8 mouse cellular contexts compared by ENCODE assay signal in the genomic region with DNA sequence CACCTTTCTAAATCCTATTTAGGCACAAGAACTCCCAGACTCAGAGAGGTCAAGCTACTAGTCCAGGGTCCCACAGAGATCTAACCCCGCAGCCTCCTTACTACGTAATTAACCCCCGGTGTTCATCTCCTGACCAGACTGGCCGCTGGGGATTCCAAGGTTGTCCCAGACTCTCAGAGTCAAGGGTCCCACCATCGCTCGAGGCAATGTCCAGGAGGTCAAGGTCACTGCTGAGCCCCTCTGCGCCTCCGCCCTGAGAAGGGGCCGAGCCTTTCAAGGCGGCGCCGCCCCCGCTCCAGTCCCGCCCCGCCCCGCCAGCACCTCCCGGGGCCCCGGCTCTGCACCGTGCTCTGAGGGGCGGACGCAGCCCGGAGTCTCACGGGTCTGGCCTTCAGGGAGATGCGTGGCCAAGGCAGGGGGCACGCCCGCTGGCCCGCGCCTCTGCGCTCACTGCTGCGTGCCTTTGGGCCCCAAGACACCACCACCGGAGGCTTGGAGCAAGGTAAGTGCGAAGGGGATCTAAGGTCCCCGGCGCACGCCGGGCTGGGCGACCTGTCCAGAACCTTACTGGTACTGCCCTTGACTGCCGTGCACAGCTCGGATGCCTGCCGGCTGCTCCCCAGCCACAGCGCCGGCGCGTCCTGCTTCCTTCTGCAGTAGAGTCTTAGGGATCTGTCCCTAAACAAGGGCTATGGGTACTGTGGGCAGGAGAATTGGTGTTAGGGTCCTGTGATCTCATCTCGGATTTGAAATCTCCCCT. TPM values are rescaled to one million over a fixed set of nuclear protein-coding genes. Genes with fewer than 3 reads are reported as not detected.
DNase-seq lines count a peak whose midpoint lies in the region; ATAC-seq and TF ChIP-seq lines count a peak whose summit lies in the region.

Gene Phactr3 (plus strand): TSS at position 175 of the 760 bp plus-strand sequence.

- peak; percentile 12 for DNase-seq in layer of hippocampus, adult 11-12 months (ENCODE audit: low spot score)
- no peak for DNase-seq in layer of hippocampus, adult 9-10 months (ENCODE audit: low spot score)
- DNase-seq in cerebellum, adult 2 months = peak; percentile 72 to 81
- DNase-seq in forebrain, embryonic 11.5 days (ENCODE audit: low spot score) = peak; percentile 63
- no peak for DNase-seq in layer of hippocampus, postnatal 36 days
- DNase-seq in neural tube, embryonic 10.5 days (ENCODE audit: extremely low spot score, low spot score) = peak; percentile 48
- no peak for DNase-seq in spleen, adult 18-20 months

- TF ChIP-seq POLR2A in cerebellum, adult 2 months (IDR thresholded peaks at IDR 0.05; ENCODE audit: borderline replicate concordance, insufficient read depth, low read length) = no peak

- H3K36me3 ChIP-seq in forebrain, embryonic 11.5 days (ENCODE audit: control insufficient read depth, insufficient read depth, low read length) = no peaks in the 10 kb centered on the region

- H3K27ac ChIP-seq in cerebellum, adult 2 months (ENCODE audit: insufficient read depth, low read length) = peak within 1 kb of the TSS; percentile 96
- no peak within 1 kb of the TSS for H3K27ac ChIP-seq in forebrain, embryonic 11.5 days (ENCODE audit: low read depth, low read length)

- H3K27me3 ChIP-seq in cerebellum, adult 2 months (ENCODE audit: control insufficient read depth, insufficient read depth, low read length) = no peaks in the 10 kb centered on the region
- H3K27me3 ChIP-seq in forebrain, embryonic 11.5 days (ENCODE audit: control insufficient read depth, insufficient read depth, low read length) = peaks cover 14% of the 10 kb centered on the region

- no peaks in the 10 kb centered on the region for H3K9me3 ChIP-seq in forebrain, embryonic 11.5 days (ENCODE audit: control insufficient read depth, low read length)

- H3K4me3 ChIP-seq in cerebellum, adult 2 months (replicated peaks; ENCODE audit: insufficient read depth, low read depth, low read length) = peak within 1 kb of the TSS; percentile 88
- peak within 1 kb of the TSS; percentile 35 for H3K4me3 ChIP-seq in forebrain, embryonic 11.5 days (ENCODE audit: low read depth, low read length)

- peak within 1 kb of the TSS; percentile 88 for H3K4me2 ChIP-seq in forebrain, embryonic 11.5 days (ENCODE audit: low read depth, low read length, severe bottlenecking)

- no peak for TF ChIP-seq CTCF in cerebellum, adult 2 months (IDR thresholded peaks at IDR 0.05; ENCODE audit: borderline replicate concordance, insufficient read depth, low read depth, low read length)

- ATAC-seq in forebrain, embryonic 11.5 days (replicated peaks; ENCODE audit: low FRiP score) = peak; percentile 62
- ATAC-seq in megakaryocyte progenitor cell, adult 5-6 weeks (replicated peaks; ENCODE audit: poor library complexity) = no peak

- WGBS in cerebellum, adult 2 months = under 1% methylated on average over 44 of the region's 45 CpGs
- WGBS in forebrain, embryonic 11.5 days = 1% methylated on average over 45 of the region's 45 CpGs

- H3K9ac ChIP-seq in forebrain, embryonic 11.5 days (ENCODE audit: low read length) = peak within 1 kb of the TSS; percentile 48

- H3K4me1 ChIP-seq in cerebellum, adult 2 months (ENCODE audit: control insufficient read depth, insufficient read depth, low read length) = peaks cover 36% of the 10 kb centered on the region
- H3K4me1 ChIP-seq in forebrain, embryonic 11.5 days (replicated peaks; ENCODE audit: control insufficient read depth, insufficient read depth, low read length) = 0 out of 2 replicates have a peak, but pooled peaks cover 2% of the 10 kb centered on the region

RNA-seq across cellular contexts. Expression of gene Phactr3, which starts in this region (rescaled TPM):
- polyA plus RNA-seq in cerebellum, adult 2 months (2012; rRNA removed) = 75.5 and 79.8 TPM in 2 replicates
- 11.3 and 13.5 TPM in 2 replicates for polyA plus RNA-seq in forebrain, embryonic 11.5 days (2014; fragmentation: Nextera tagmentation; extraction: Ambion mirVana)
- 100 to 1,000 TPM; 133 to 153 TPM for total RNA-seq in layer of hippocampus, postnatal 36 days (2021)
- total RNA-seq in megakaryocyte progenitor cell, adult 5-6 weeks (2015) = 0.05 TPM in 1 of 2 replicates, not detected in the other
- not detected in 2 replicates for total RNA-seq in megakaryocyte progenitor cell, adult 5-6 weeks (2017)

Comparison
In these comparisons a context has a peak if more than half of its experiments do, and no peak if none do; other contexts are left out.
1. RNA of gene Phactr3 (total RNA-seq): 133 to 153 TPM in layer of hippocampus, postnatal 36 days; 0.05 TPM in megakaryocyte progenitor cell, adult 5-6 weeks; every median in the first group is over 100 times any median in the second.
2. DNase-seq: peak in layer of hippocampus, adult 11-12 months (single experiment), cerebellum, adult 2 months (2 of 2), forebrain, embryonic 11.5 days (single experiment) and neural tube, embryonic 10.5 days (single experiment); none in layer of hippocampus, adult 9-10 months (single experiment), layer of hippocampus, postnatal 36 days (0 of 2) and spleen, adult 18-20 months (0 of 2).